Mouse (Mus musculus): Measurements from ENCODE around the gene Cbx7. TPM values are rescaled to one million over a fixed set of nuclear protein-coding genes. Genes with fewer than 3 reads are reported as not detected.
"Not testable (repeated sequence)": the region's sequence is repeated elsewhere in the genome, so short reads cannot be mapped to it uniquely, and the experiment has no call there.

Cbx7 gene
- total RNA-seq, 2 experiments from 2014 or later = 2.5 to 6.8 TPM

GRCm38 (mm10) chr15:79952504-79953231, 18.3 kb downstream of the Cbx7 start:
- ATAC-seq (replicated peaks; ENCODE audit: low FRiP score, low TSS enrichment, poor library complexity, severe bottlenecking) = no peak

GRCm38 (mm10) chr15:79951730-79952503, 19.0 kb downstream of the Cbx7 start:
- ATAC-seq (replicated peaks; ENCODE audit: low FRiP score, low TSS enrichment, poor library complexity, severe bottlenecking) = no peak

- no peak for ATAC-seq (replicated peaks; ENCODE audit: low FRiP score, low TSS enrichment, poor library complexity, severe bottlenecking)
Measured at GRCm38 (mm10) chr15:79951226-79951625, 19.7 kb downstream of the Cbx7 start.

GRCm38 (mm10) chr15:79950250-79951025, 20.5 kb downstream of the Cbx7 start:
- peak; percentile 56 for ATAC-seq (replicated peaks; ENCODE audit: low FRiP score, low TSS enrichment, poor library complexity, severe bottlenecking)

- no peak for ATAC-seq (replicated peaks; ENCODE audit: low FRiP score, low TSS enrichment, poor library complexity, severe bottlenecking)
Measured at GRCm38 (mm10) chr15:79947681-79948080, 23.2 kb downstream of the Cbx7 start.

- no peak; the same call in 1 of the 2 replicates for ATAC-seq (replicated peaks; ENCODE audit: low FRiP score, low TSS enrichment, poor library complexity, severe bottlenecking)
Measured at GRCm38 (mm10) chr15:79946790-79947189, 24.1 kb downstream of the Cbx7 start.

GRCm38 (mm10) chr15:79946022-79946421, 24.9 kb downstream of the Cbx7 start:
- ATAC-seq (replicated peaks; ENCODE audit: low FRiP score, low TSS enrichment, poor library complexity, severe bottlenecking) = peak; percentile 75

- ATAC-seq (replicated peaks; ENCODE audit: low FRiP score, low TSS enrichment, poor library complexity, severe bottlenecking) = no peak
Measured at GRCm38 (mm10) chr15:79944948-79945347, 26.0 kb downstream of the Cbx7 start.

GRCm38 (mm10) chr15:79943584-79943983, 27.3 kb downstream of the Cbx7 start:
- no peak for ATAC-seq (replicated peaks; ENCODE audit: low FRiP score, low TSS enrichment, poor library complexity, severe bottlenecking)

GRCm38 (mm10) chr15:79942541-79942940, 28.4 kb downstream of the Cbx7 start:
- ATAC-seq (replicated peaks; ENCODE audit: low FRiP score, low TSS enrichment, poor library complexity, severe bottlenecking) = no peak

GRCm38 (mm10) chr15:79940932-79941331, 30.0 kb downstream of the Cbx7 start:
- ATAC-seq (replicated peaks; ENCODE audit: low FRiP score, low TSS enrichment, poor library complexity, severe bottlenecking) = peak; percentile 52; the same call in 1 of the 2 replicates

GRCm38 (mm10) chr15:79939913-79940312, 31.0 kb downstream of the Cbx7 start:
- no peak for ATAC-seq (replicated peaks; ENCODE audit: low FRiP score, low TSS enrichment, poor library complexity, severe bottlenecking)

- not testable (repeated sequence) for ATAC-seq (replicated peaks; ENCODE audit: low FRiP score, low TSS enrichment, poor library complexity, severe bottlenecking)
Measured at GRCm38 (mm10) chr15:79939501-79939900, 31.4 kb downstream of the Cbx7 start.

- no peak for ATAC-seq (replicated peaks; ENCODE audit: low FRiP score, low TSS enrichment, poor library complexity, severe bottlenecking)
Measured at GRCm38 (mm10) chr15:79939020-79939419, 31.9 kb downstream of the Cbx7 start.

GRCm38 (mm10) chr15:79936374-79936751, 34.6 kb downstream of the Cbx7 start:
- no peak for ATAC-seq (replicated peaks; ENCODE audit: low FRiP score, low TSS enrichment, poor library complexity, severe bottlenecking)

GRCm38 (mm10) chr15:79935654-79936373, 35.1 kb downstream of the Cbx7 start:
- ATAC-seq (replicated peaks; ENCODE audit: low FRiP score, low TSS enrichment, poor library complexity, severe bottlenecking) = no peak

GRCm38 (mm10) chr15:79934776-79935175, 36.1 kb downstream of the Cbx7 start:
- no peak for ATAC-seq (replicated peaks; ENCODE audit: low FRiP score, low TSS enrichment, poor library complexity, severe bottlenecking)

GRCm38 (mm10) chr15:79933670-79934514, 37.0 kb downstream of the Cbx7 start:
- no peak for ATAC-seq (replicated peaks; ENCODE audit: low FRiP score, low TSS enrichment, poor library complexity, severe bottlenecking)

All from megakaryocyte-erythroid progenitor cell, adult 5-6 weeks (primary cell).